Mouse (Mus musculus) megakaryocyte-erythroid progenitor cell, adult 5-6 weeks (primary cell): ENCODE measurements around the gene Mapk14. TPM values are rescaled to one million over a fixed set of nuclear protein-coding genes. Genes with fewer than 3 reads are reported as not detected.

ENCODE experiments used
- ATAC-seq: replicated peaks from 2 replicates; pipeline ENCODE4 v1.8.0; 2016; ENCODE audit warnings: mild to moderate bottlenecking, inconsistent platforms; ENCODE audit not compliant: severe bottlenecking, poor library complexity, low FRiP score, low TSS enrichment
- total RNA-seq, 2 experiments: library from RNA; stranded (forward) in 1 of 2; stranded (reverse) in 1 of 2; fragments of 200-1000, 215-1000 nt in 1 of 2; fragments of >200 nt in 1 of 2; fragmentation: Nextera tagmentation in 1 of 2; gene quantifications; 2 replicates each; pipeline ENCODE4 v1.2.3; 2014 to 2017

The Mapk14 gene
- total RNA-seq (2014; fragmentation: Nextera tagmentation): 93.9 and 100 TPM in 2 replicates
- total RNA-seq (2017): 54.0 and 87.6 TPM in 2 replicates

DNA sequence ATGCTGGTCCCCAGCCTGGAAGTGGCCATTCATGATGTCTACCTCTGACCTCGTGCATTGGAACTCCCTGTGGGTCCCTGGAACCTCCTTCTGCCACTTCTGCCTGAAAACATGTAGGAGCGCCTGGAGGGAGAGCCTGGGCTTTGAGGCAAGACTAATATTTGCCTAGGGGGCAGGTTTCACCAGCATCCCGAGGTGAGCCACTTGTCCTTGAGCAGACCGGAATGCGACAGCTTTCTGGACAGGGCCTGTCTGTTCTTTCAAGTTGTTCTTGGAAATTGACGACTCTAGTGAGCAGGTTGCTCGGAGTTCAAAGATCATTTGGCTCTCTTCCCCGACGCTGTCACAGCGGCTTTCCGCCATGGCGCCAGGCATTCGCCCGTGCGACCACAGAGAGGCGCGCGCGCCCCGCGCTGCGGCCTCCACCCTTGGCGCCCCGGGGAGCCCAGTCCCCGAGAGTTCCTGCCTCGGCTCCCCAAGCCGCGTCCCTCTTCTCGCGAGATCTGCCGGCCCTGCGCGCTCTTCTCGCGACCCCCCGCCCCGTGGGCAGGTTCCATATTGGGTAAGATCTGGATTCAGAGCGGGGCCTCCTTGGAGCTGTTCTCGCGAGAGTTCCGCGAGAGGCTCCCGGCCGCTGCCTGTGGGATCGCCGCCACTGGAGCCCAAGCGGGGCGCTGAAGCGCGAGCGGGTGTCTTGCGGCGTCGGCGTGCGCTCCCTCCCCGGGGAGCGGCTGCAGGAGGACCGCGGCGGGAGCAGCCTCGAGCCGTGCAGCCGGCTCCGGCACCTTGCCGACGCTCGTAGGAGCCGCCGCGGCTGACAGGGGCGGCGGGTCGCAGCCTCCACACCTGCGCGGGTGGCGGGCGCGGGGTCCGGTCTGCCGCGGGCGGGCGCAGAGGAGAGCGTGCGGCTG is at the start of gene Mapk14:
Mapk14 (plus strand) TSS at position 554 of the 911 bp plus-strand sequence.
- ATAC-seq: peak; percentile 86

DNA sequence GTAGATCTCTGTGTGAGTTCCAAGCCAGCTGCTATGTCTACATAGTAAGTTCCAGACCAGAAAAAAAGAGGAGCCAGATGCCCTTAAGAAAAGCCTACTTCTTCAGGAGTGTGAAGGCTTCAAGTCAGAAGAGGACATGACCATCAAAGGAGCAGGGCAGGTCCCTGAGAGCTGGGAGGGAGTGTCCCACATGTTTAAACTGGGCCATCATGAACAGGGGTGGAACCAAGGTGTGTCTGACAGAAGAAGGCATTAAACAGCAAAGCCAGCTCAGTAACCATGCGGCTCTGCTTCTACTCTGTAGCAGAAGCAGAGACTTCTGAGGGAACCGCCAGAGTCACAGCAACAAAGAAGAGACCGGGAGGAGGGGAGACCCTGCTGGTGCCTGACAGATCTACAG is 47.4 kb upstream of the Mapk14 start:
- no peak for ATAC-seq

DNA sequence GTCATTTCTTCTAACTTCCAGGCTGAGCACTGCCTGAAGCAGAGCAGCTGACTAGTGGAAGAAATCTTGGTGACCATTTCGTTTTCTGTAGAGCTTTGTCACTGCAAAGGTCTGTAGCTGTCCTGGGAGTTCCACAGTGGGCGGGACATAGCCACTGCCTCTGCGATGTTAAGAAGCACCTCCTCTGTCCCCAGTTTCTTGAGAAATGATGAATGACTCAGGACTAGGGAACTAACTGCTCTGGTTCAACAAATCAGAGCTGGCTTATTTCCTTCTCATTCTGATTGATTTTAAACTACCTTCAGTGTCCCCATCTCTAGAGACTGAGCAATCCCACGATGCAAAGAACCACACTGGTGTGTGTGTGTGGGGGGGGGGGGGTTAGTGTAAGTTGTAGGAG is 47.0 kb upstream of the Mapk14 start:
- no peak for ATAC-seq

DNA sequence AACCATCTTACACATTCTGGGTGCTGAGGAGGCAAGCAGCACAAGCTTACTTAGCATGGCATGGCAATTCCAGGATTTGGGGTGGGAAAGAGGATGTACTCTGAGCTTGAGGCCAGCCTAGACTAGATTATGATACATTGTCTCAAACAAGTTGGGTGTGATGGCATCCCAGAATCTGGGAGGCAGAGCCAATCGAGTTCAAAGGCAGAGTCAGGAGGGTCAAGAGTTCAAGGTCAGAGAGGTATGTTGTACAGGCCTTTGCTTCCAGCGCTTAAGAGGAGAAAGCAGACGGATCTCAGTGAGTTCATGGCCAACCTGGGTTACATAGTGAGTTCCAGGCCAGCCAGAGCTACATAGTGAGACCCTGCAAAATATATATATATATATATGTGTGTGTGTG is 44.9 kb upstream of the Mapk14 start:
- no peak for ATAC-seq

DNA sequence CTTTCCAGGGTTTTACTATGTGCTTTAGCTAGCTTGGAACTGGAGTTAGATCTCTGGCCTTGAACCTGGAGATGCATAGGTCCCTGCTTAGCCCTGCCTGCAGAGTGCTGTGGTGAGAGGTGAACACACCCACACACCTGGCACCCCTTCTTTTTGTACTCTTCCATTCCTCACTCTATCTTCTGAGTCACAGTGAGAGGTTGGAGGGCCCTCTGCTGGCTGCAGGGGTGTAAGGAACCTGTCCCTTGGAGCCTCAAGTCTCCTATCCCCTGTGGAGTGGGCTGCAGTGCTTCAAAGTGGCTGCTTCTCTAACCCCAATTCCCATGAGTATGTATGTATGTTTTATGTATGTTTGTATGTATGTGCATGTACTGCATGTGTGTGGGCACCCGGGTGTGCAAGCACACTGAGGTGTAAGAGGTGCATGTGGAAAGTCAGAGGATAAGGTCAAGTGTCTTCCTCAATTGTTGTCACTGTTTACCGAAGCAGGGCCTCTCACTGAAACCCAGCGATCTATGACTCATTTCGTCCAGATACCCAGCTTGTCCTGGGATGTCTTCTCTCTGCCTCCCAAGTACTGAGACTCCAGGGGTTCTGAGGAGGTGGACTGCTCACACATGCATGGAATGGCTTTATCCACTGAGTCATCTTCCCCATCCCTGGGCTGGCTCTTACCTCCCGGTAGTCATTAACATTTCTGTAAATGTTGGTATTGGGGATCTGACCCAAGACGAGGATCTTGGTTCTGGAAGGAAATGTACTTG is 42.3 kb upstream of the Mapk14 start:
- peak; percentile 85 for ATAC-seq

DNA sequence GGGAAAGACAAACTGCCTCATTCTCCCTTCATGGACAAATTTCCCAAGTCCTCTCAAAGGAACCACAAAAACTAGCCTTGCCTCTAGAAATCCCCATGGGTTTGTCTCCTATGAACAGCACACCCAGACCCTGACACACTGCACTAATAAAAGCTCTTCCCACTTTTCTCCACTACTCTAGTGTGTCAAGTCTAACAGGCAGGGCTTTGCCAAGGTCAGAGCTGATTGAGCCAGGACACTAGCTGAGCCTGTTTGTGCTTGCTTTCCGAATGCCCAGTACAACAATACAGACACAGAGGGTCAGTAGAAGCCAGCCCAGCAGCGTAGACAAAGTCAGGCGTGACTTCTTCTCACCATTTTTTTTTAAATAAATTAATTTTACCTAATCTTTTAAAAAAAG is 40.9 kb upstream of the Mapk14 start:
- ATAC-seq: no peak

DNA sequence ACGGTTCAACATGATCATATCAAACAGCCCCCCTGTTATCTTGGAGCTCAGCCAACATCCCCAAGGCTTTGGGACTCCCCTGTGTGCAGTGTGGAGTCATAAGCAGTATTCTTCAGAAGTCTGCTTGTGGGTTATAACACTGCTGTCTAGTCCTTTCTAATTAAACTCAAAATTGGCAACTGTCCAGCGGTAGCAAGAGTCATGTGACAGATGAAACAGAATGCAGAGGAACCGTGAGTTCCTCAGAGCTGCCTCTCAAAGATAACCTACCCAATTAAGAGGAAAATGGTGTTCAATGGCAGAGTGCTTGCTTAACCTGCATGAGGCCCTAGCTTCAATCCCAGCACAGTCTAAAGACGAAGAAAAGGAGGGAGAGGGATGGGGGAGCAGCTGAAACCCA is 33.2 kb upstream of the Mapk14 start:
- peak; percentile 76 for ATAC-seq

DNA sequence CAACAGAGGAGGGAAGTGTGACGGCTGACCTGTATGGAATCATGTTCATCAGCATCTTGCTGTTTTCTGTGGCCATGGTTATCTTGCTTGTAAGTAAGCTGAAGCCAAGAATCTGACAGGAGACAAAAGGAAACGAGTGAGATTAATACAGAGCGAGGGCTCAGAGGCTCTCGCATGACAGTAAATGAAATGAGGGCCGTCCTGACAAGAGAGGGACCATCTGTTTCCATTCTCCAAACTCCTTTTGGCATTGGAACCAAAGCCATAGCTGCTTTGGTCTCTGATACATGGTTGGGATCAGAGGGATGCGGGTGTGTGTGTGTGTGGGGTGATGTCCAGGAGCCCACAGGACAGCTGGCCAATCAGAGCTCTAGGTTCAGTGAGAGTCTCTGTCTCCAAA is 31.6 kb upstream of the Mapk14 start:
- ATAC-seq: no peak

DNA sequence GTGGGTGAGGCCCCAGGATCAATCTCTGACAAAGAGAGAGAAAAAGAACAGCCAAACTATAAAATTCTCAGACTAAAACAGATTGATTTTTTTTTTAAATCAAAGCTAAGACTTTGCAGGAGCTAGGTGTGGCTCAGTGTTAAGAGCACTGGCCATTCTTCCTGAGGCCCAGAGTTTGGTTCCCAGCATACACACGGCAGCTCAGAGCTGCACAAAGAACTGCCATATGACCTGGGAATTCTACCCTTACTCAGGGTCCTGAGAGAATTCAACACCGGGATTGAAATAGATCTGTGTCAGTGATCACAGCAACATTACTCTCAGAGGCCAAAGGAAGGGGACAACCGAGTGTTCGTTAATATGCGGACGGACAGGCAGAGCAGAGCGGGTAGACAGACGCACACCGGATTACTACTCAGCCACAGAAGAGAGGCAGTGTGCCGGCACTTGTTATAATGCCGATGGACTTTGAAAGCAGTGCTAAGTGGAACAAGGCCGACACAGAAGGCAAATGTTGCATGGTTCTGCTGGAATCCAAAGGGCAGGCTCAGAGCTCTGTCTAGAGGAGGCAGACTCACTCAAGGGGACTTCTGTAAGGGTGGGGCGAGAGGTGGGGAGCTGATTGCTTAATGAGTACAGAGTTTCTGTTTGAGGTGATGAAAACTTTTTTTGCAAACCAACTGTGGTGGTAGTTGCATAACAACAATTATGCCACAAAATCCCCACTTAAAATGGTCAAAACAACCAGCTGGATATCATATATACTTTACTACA is 8.6 kb upstream of the Mapk14 start:
- ATAC-seq: no peak

DNA sequence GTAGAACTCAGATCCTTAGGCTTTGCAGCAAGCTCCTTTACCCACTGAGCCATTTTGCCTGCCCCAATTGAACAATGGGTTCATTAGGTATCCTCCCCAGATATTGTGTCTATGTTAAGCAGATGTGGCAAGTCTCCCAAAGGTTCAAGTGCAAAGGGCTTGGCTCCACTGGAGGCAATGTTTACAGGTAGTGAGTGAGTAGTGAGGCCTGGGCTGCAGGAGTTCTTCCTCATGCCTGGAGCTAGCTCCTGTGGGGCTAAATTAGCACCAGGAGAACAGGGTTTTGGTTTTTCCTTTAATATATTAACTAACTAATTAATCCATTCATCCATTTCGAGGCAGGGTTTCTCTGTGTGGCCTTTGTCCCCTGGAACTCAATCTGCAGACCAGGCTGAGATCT is 7.5 kb upstream of the Mapk14 start:
- no peak for ATAC-seq

DNA sequence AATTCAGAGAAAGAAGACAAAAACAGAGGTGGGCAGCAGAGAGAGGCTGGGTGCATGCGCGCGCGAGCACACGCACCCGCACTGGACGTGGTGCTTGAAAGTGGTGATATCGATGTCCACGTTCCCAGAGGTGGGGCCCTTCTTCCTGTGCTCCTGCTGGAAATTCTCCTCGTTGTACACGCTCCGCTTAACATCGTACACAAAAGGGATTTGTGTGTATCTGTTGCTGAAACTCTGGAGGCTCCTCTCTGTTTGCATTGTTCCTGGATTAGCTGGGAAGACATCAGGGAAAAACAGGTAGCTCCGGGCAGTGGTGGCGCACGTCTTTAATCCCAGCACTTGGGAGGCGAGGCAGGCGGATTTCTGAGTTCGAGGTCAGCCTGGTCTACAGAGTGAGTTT is 6.5 kb upstream of the Mapk14 start:
- no peak for ATAC-seq

DNA sequence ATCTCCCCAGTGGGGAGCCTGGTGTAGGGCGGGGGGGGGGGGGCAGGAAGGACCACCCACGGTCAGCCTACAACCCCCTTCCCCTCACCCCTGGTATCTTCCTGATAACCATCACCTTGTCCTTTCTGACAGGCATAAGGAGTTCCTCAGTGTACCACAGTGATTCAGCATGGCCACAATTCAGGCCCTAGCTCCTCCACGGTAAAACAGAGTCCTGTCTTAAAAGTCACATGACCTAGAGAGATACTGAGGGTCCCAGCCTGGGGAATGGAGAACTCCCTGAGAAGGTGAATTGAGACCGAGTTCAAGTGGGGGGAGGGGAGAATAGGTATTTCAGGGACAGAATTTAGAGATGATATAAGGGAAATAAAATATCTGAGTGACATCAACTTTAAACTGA is 3.8 kb upstream of the Mapk14 start:
- no peak for ATAC-seq

DNA sequence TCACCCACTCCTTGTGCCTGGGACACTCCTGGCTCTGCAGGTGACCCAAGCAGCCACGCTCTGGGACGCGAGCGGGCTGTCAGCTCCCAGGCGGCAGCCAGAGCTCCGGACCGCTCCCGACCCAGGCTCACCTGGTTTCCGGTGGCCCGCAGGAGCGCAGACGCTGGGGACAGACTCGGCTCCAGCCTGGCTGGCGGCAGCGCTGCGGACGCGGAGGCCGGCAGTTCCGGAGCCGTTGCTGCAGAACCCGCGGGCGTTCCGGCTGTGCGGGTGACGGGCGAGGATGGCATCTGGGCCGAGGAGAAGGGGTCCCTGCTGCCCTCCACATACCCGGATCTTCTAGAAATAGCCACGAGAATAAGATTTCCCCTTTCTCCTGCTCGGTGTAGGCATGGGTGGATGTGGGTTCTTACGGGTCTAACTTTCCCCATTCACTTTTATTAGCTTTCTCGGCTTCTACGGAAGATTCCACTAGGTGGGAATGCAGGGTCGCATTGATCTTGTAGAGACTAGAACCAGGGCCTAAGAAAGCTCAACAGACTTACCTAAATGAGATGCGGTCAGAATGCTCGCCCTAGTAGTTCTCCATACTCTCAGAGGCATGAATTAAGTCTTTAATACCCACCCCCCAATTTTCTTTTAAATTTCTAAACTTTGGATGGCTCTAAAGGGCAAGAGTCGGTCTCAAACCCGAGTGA is 1.4 kb upstream of the Mapk14 start, which contains the start of gene Slc26a8:
Slc26a8 (minus strand) TSS at position 648 of the 698 bp plus-strand sequence.
- ATAC-seq: no peak

DNA sequence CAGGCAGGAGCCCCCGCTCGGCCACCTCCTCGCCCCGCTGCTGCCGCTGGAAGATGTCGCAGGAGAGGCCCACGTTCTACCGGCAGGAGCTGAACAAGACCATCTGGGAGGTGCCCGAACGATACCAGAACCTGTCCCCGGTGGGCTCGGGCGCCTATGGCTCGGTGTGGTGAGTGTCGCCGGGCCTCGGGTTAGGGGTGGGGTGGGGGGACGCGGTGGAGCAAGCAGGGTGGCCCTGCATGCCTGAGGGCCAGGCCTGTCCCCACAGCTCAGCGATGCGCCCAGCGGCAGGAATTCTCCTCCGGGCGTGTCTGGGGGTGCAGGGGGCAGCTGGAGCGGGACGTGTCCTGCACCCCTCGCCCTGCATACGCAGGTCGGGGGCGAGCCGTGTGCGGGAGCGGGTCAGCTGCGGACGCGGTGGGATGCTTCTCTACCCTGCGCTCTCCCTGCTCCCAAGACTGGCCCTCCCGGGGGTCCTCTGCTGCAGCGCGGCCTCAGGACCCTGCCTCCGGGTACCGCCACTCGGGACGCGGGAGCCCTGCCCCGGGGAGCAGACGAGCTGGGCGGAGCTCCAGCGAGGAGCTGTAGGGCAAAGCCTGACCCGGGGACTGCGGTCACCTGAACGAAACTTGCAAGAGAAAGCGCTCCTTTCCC is 685 bp downstream of the Mapk14 start:
- ATAC-seq: 0 out of 2 replicates have a peak, but pooled peaks have one; percentile 36

DNA sequence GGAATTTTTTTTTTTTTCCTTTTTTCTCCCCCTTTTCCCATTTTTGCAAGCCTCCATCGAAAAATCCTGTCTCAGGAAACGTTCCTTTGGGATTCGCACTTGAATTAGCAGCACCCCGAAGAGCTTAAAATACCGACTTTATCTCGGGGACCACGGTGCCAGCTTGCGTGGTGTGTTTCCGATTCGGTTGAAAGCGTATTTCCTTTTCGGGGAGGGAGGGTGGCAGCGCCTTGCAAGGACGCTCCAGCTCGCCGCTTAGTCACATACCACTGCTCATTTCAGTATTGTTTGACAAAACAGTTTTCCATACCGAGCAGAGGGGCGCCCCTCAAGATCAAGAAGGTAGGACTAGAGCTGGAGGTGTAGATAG is 1.2 kb downstream of the Mapk14 start:
- ATAC-seq: peak; percentile 34; the same call in 1 of the 2 replicates

DNA sequence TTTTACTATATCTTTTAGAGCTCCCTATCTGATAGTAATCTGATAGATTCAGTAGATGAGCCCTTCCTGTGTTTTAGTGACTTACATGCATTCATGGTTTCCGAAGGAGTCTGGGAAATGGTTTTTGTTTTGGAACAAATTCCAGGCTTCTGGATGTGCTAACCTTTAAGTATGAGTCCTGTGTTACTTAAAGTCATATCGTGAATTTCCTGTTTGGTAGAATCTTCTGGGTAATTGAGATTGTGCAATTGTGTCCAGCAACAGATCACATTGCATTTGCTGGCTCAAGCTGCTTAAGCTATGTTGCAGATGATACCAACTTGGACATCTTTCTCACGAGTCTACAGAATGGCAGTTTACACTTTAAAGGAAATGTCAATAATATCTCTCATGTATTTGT is 2.0 kb downstream of the Mapk14 start:
- ATAC-seq: no peak

DNA sequence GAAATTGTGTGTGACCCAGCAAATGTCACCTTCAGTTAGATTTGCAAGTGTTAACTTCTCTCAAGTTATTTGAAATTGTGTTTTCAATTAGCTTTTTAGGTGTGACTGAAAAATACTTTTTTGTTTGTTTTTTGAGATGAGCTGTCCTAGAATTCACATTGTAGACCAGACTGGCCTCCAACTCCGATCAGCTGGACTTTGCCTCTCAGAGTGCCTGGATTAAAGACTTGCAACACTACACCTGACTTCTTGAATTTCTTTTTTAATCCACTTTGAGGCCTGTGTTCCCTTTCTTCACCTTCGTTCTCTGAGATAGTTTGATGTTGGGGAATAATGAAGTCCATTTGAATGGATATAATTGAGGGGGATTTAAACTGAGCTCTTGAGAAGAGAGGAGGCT is 2.9 kb downstream of the Mapk14 start:
- ATAC-seq: no peak

DNA sequence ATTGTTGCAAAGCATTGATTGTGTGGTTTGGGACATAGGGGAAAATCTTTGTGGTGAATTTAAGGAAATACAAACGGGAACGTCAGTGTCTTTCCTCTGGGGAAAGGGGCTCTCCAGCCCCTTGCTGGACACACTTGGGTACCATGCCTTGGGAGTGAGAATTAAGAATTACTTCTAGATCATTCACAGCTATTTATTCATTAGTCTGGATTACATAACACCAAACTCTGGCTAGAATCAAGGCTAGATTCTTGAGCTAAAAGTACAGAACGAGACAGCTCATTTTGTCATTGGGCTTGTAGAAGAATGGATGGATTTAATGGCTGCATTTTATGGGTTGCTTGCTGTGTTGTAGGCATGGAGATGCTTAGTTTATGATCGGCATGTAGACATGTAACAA is 3.7 kb downstream of the Mapk14 start:
- no peak for ATAC-seq

DNA sequence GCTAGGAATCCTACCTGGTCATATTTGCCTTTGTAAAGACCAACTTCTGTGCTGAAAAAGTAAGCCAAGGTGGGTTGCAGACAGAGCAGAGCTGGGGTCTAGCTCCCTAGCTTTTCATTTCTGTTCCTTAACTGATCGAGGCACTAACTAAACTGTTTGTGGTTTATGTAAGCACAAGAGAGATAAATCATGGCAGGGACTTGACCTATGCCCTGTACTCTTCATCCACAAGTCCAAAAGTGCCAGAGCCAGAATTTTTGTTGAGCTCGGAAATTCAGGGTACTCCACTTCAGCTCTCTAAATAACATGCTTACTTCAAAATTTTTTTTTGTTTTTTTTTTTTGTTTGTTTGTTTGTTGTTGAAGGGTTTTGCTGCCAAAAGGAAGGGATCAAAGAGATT is 5.5 kb downstream of the Mapk14 start:
- no peak for ATAC-seq
